23 mouse cellular contexts compared by ENCODE assay signal in genomic region chr1:185574978-185575377, GRCm38 (mm10).
DNase-seq lines count a peak whose midpoint lies in the region; ATAC-seq and TF ChIP-seq lines count a peak whose summit lies in the region.
"Had no signal": no experiment of that assay in that cellular context is flagged by ENCODE, and none has a peak within 500 bp of the region (broad histone marks: within the 10 kb centered on the region; RNA-seq: fewer than 3 reads in every experiment).

No protein-coding gene starts in this region.

- no peak overlapping the region for H3ac ChIP-seq in C2C12 (ENCODE audit: control insufficient read depth, insufficient read length, low read depth)

- no peak overlapping the region for H3K27ac ChIP-seq in lung, embryonic 14.5 days (ENCODE audit: low read depth)
- H3K27ac ChIP-seq: embryonic facial prominence, embryonic 13.5 days; hindbrain, embryonic 10.5 days; hindbrain, embryonic 13.5 days; intestine, embryonic 15.5 days had no signal

- H3K9me3 ChIP-seq in lung, embryonic 14.5 days (ENCODE audit: low read depth, low read length), result no peaks in the 10 kb centered on the region
- H3K9me3 ChIP-seq: embryonic facial prominence, embryonic 13.5 days; intestine, embryonic 15.5 days had no signal

- no peak overlapping the region for H3K4me2 ChIP-seq in lung, embryonic 14.5 days
- H3K4me2 ChIP-seq: embryonic facial prominence, embryonic 13.5 days; heart, embryonic 11.5 days; hindbrain, embryonic 13.5 days; intestine, embryonic 15.5 days had no signal

- H3K79me2 ChIP-seq in C2C12 (ENCODE audit: control insufficient read depth, insufficient read depth), result no peaks in the 10 kb centered on the region

- H3K9ac ChIP-seq in lung, embryonic 14.5 days, result no peak overlapping the region
- H3K9ac ChIP-seq: embryonic facial prominence, embryonic 13.5 days; forebrain, postnatal 0 days; hindbrain, embryonic 13.5 days; intestine, embryonic 15.5 days had no signal

- no peaks in the 10 kb centered on the region for H3K79me3 ChIP-seq in C2C12 (ENCODE audit: low read depth)

- TF ChIP-seq CTCF in lung, embryonic 14.5 days (IDR thresholded peaks at IDR 0.05; ENCODE audit: low read depth), result no peak
- TF ChIP-seq CTCF in C2C12 (IDR thresholded peaks at IDR 0.05; ENCODE audit: control insufficient read depth, insufficient read depth, insufficient read length), result no peak

- no peaks in the 10 kb centered on the region for H3K27me3 ChIP-seq in lung, embryonic 14.5 days (ENCODE audit: insufficient read depth, low read length)
- H3K27me3 ChIP-seq in C2C12 (ENCODE audit: control insufficient read depth, insufficient read depth, insufficient read length), result no peaks in the 10 kb centered on the region
- H3K27me3 ChIP-seq: embryonic facial prominence, embryonic 13.5 days; hindbrain, embryonic 13.5 days; intestine, embryonic 15.5 days; Patski had no signal

- H3K36me3 ChIP-seq in lung, embryonic 14.5 days (ENCODE audit: insufficient read depth), result no peaks in the 10 kb centered on the region
- H3K36me3 ChIP-seq in C2C12 (ENCODE audit: control insufficient read depth, insufficient read depth), result no peaks in the 10 kb centered on the region
- H3K36me3 ChIP-seq: embryonic facial prominence, embryonic 13.5 days; hindbrain, embryonic 10.5 days; hindbrain, embryonic 13.5 days; intestine, embryonic 15.5 days had no signal

- no peak for ATAC-seq in lung, embryonic 14.5 days (ENCODE audit: insufficient read depth)
- ATAC-seq: forebrain, embryonic 14.5 days; forebrain, postnatal 0 days; hindbrain, embryonic 16.5 days; intestine, embryonic 15.5 days; Patski had no signal

- intact Hi-C loops in gastrocnemius, postnatal 14 days (cut with DNase I; ENCODE audit: low total_unique reads), result no loop called here

- no peaks in the 10 kb centered on the region; the same call in 1 of the 2 replicates for H3K4me1 ChIP-seq in lung, embryonic 14.5 days (ENCODE audit: insufficient read depth)
- H3K4me1 ChIP-seq: hindbrain, embryonic 13.5 days; intestine, embryonic 15.5 days had no signal

- H3K4me3 ChIP-seq in lung, embryonic 14.5 days (ENCODE audit: low read depth, low read length), result no peak overlapping the region
- no peak overlapping the region for H3K4me3 ChIP-seq in C2C12 (ENCODE audit: insufficient read depth, poor library complexity, severe bottlenecking)
- H3K4me3 ChIP-seq: embryonic facial prominence, embryonic 13.5 days; hindbrain, embryonic 10.5 days; hindbrain, embryonic 13.5 days; intestine, embryonic 15.5 days had no signal

- WGBS in lung, embryonic 14.5 days, result 40% methylated on average over 4 of the region's 4 CpGs

- DNase-seq in lung, embryonic 14.5 days, result peak; percentile 48
- DNase-seq in lung, postnatal 14 days, result no peak
- peak; percentile 32 for DNase-seq in brain, adult 2 months (ENCODE audit: low read depth, low spot score)
- no peak for DNase-seq in MN1 (ENCODE audit: low spot score)
- DNase-seq in gastrocnemius, postnatal 14 days, result no peak
- DNase-seq: adrenal gland, postnatal 10 days; adrenal gland, postnatal 36 days; cerebellum, adult 11 months; cerebellum, adult 2 months; cerebellum, adult 9-11 months; cerebellum, postnatal 25 days; forebrain, postnatal 0 days; gastrocnemius, postnatal 36 days; heart, postnatal 36 days had no signal

TF ChIP-seq in C2C12, 6 proteins besides CTCF, POLR2A, EP300 and RAD21:
- no peak for TF ChIP-seq MAX (IDR thresholded peaks at IDR 0.05)
- peak; percentile 11 for TF ChIP-seq MYOD1 (IDR thresholded peaks at IDR 0.05; ENCODE audit: control insufficient read depth, insufficient read length, low read depth)
- no peak for TF ChIP-seq CEBPB (IDR thresholded peaks at IDR 0.05; ENCODE audit: low read depth)
TF ChIP-seq in C2C12: peak in this region for 1.

Comparison
In these comparisons a context has a peak if more than half of its experiments do, and no peak if none do; other contexts are left out.
1. DNase-seq: peak in lung, embryonic 14.5 days (single experiment) and brain, adult 2 months (single experiment); none in lung, postnatal 14 days (single experiment), MN1 (single experiment) and gastrocnemius, postnatal 14 days (single experiment).